Mouse (Mus musculus) naive thymus-derived CD4-positive, alpha-beta T cell, adult 5 months (primary cell): ENCODE data around the gene Vsig10l. TPM values are rescaled to one million over a fixed set of nuclear protein-coding genes. Genes with fewer than 3 reads are reported as not detected.

Source experiments
- polyA plus RNA-seq: library from polyadenylated mRNA; unstranded; fragments of 100-300 nt; shearing (Covaris generic); gene quantifications from one replicate; pipeline ENCODE4 v1.2.1, GENCODE M21; 2017

Gene Vsig10l
- 0.75 TPM for polyA plus RNA-seq

GRCm38 (mm10) chr7:43462851-43463250 is at the start of gene Vsig10l:
Gene Vsig10l, plus strand, starts transcription at chr7:43463151.

GRCm38 (mm10) chr7:43427406-43427805 is 35.5 kb upstream of the Vsig10l start, which contains the start of gene Lim2:
Gene Lim2, plus strand, starts transcription at chr7:43427670.

DNA sequence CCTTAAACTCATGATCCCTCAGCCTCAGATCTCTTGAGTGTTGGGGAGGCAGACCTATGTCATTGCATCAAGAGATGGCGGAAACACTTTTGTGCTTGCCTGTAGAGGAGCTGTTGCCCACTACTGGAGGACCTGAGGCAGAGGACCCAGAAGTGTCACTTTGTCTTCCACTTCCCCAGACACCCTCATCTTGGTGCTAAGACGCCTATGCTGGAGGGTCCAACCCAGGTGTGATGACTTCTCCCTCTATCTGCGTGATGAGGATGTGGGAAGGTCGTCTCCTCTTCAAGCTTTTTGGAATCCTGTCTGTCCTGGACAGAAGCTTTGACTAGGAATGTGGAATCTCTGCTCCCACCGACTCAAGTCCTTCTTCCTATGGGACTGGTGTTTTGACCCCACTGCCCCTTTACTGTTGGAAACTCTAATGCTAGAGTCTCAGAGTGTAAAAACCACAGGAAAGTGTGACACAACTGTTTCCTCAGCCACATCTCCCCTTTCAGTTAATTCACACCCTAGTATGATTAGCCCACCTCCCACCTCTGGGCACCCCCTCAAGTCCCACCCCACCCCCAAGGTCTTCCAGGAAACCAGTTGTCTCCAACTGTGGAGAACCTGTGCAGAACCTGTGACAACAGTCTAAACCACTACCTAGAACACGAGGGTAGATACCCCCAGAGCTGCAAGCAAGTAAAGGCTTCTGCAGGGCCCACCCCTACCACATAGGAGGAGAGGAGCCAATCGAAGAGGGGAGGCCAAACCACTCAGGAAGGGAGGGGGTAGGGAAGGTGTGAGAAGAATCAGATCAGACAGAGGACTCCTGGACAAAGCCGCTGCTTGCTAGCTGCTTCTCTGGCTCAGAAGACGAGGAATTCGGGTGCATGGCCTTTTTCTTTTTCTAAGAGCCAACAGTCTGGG is 26.4 kb upstream of the Vsig10l start, which contains the start of gene Nkg7:
Gene Nkg7, plus strand, starts transcription at position 733 of the 915 bp plus-strand sequence.

DNA sequence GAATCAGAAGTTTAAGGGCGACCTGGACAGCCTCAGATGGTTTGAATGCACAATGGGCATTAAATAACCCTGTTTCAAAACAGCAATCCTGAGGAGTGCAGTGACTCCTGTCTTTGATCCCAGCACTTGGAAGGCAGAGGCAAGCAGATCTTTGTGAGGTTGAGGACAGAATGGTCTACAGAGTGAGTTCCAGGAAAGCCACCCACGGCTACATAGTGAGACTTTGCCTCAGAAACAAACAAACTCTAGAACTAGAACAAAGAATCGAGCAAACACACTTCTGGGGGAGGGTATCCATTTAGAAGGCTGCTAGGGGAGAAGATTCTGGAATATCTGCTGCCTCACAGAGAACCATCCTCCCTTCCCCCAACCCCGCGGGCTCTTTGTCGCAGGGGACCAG is 22.5 kb upstream of the Vsig10l start, which contains the start of gene Cldnd2:
Gene Cldnd2, plus strand, starts transcription at position 301 of the 400 bp plus-strand sequence.

GRCm38 (mm10) chr7:43443917-43444293 is 19.0 kb upstream of the Vsig10l start, which contains the start of the genes Etfb and Gm45233:
Gene Etfb, plus strand, starts transcription at chr7:43444083.
Gene Gm45233, plus strand, starts transcription at chr7:43444128.

GRCm38 (mm10) chr7:43489631-43490125 is 26.7 kb downstream of the Vsig10l start, which contains the start of gene Iglon5:
Gene Iglon5, minus strand, starts transcription at chr7:43490075.

Other genes starting within 250 kb of the Vsig10l start
- 17.8 TPM for gene Zfp715, start 149.9 kb upstream of the Vsig10l start, polyA plus RNA-seq
- not detected for gene Siglecf, start 111.8 kb upstream of the Vsig10l start, polyA plus RNA-seq
- 0.14 TPM for gene Siglecg, start 54.9 kb upstream of the Vsig10l start, polyA plus RNA-seq
- not detected for gene Lim2, start 35.5 kb upstream of the Vsig10l start, polyA plus RNA-seq
- 3.4 TPM for gene Nkg7, start 26.1 kb upstream of the Vsig10l start, polyA plus RNA-seq
- not detected for gene Cldnd2, start 22.4 kb upstream of the Vsig10l start, polyA plus RNA-seq
- 36.6 TPM for gene Etfb, start 19.1 kb upstream of the Vsig10l start, polyA plus RNA-seq
- not detected for gene Gm45233, start 19.0 kb upstream of the Vsig10l start, polyA plus RNA-seq
- gene Iglon5, start 26.9 kb downstream of the Vsig10l start, polyA plus RNA-seq = not detected
- gene 4931406B18Rik, start 42.8 kb downstream of the Vsig10l start, polyA plus RNA-seq = not detected
- gene Cd33, start 81.3 kb downstream of the Vsig10l start, polyA plus RNA-seq = not detected
- 4.4 TPM for gene Zfp658, start 99.1 kb downstream of the Vsig10l start, polyA plus RNA-seq
- 4.4 TPM for gene Zfp719, start 116.5 kb downstream of the Vsig10l start, polyA plus RNA-seq
- gene Zfp819, start 144.0 kb downstream of the Vsig10l start, polyA plus RNA-seq = not detected
- gene Ceacam18, start 171.6 kb downstream of the Vsig10l start, polyA plus RNA-seq = not detected
- 0.50 TPM for gene Siglece, start 197.0 kb downstream of the Vsig10l start, polyA plus RNA-seq
- 6.1 TPM for gene Ctu1, start 208.9 kb downstream of the Vsig10l start, polyA plus RNA-seq
- not detected for gene Klk14, start 227.3 kb downstream of the Vsig10l start, polyA plus RNA-seq
- gene Klk13, start 249.4 kb downstream of the Vsig10l start, polyA plus RNA-seq = not detected